Mouse (Mus musculus) cerebellum, adult 9-11 months (tissue): ENCODE measurements at regions not wholly inside any gene's neighbourhood (a gene's known extent, or its start where the extent isn't known, plus 50 kb on each side); places are given as distances from the start of the nearest gene placed in this dataset.

ENCODE experiments used
- DNase-seq: peaks from one replicate; pipeline ENCODE4 v3.0.0; 2022

GRCm38 (mm10) chr6:53134410-53134809 is 66.0 kb upstream of the Jazf1 start:
- DNase-seq, result no peak

GRCm38 (mm10) chr6:53130717-53131330 is 62.4 kb upstream of the Jazf1 start:
- no peak for DNase-seq

GRCm38 (mm10) chr6:53126776-53127175 is 58.3 kb upstream of the Jazf1 start:
- no peak for DNase-seq

GRCm38 (mm10) chr6:53124800-53125450 is 56.5 kb upstream of the Jazf1 start:
- DNase-seq, result no peak

GRCm38 (mm10) chr6:53120385-53120784 is 52.0 kb upstream of the Jazf1 start:
- DNase-seq, result no peak
